Mouse (Mus musculus): ENCODE data around the gene Tspan7. TPM values are rescaled to one million over a fixed set of nuclear protein-coding genes. Genes with fewer than 3 reads are reported as not detected.

Tspan7 gene
- polyA plus RNA-seq, 1 experiment from 2014 or later, result 74.4 TPM

DNA sequence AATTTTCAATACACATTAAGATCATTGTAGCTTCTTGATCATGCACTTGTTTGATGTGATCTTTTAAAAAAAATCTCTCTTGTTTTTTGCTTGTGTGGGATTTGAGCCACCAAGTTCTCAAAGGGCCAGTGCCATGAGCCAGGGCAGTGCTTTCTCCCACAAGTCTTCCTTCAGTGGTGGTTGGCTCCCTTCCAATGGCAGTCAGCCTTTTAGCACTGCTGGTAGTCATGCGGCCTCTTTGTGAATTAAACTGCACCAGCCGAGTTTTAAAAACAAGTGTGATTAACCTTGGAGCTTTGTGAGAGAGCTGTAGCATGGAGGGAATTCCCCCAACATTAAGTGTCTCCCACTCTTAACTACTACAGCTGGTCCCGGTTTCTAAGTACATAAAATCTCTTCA lies 89.6 kb downstream of the Tspan7 start:
- DNase-seq (ENCODE audit: low spot score), result no peak
- H3K9me3 ChIP-seq (ENCODE audit: control insufficient read depth, low read length), result no peaks in the 10 kb centered on the region
- no peaks in the 10 kb centered on the region for H3K27me3 ChIP-seq (ENCODE audit: control insufficient read depth, insufficient read depth, low read length)
- no peak overlapping the region for H3K27ac ChIP-seq (ENCODE audit: low read depth, low read length)
- H3K4me3 ChIP-seq (ENCODE audit: low read depth, low read length), result no peak overlapping the region
- no peak overlapping the region for H3K9ac ChIP-seq (ENCODE audit: low read depth, low read length)
- WGBS, result 56% methylated on average over 3 of the region's 3 CpGs
- no peaks in the 10 kb centered on the region for H3K36me3 ChIP-seq (ENCODE audit: control insufficient read depth, insufficient read depth, low read length)
- H3K4me2 ChIP-seq (replicated peaks; ENCODE audit: low read depth, low read length), result no peak overlapping the region
- no peak for ATAC-seq (ENCODE audit: low FRiP score)
- no peaks in the 10 kb centered on the region for H3K4me1 ChIP-seq (replicated peaks; ENCODE audit: control insufficient read depth, insufficient read depth, low read length)

DNA sequence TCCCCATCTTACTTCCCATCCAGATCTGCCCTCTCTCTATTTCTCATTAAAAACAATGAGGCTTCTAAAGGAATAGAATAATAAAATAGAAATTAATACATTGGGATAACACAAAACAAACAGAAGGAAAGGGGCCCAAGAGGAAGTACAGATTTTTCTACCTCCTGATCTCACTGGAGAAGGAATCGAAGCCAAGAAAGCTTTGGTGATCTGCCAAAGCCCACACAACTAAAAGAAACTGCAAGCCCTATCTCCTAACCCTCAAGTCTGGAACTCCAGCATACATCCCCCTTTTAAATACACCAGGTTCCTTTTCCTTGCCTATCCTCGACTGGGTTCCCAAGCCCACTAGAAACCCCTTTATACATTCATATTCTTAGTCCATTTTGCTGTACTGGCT lies 90.4 kb downstream of the Tspan7 start:
- 83% methylated on average over 2 of the region's 2 CpGs for WGBS
- Histone ChIP-seq H3K4me2 (replicated peaks; ENCODE audit: low read depth, low read length) (no peak overlapping the region), H3K4me3 (ENCODE audit: low read depth, low read length) (no peak overlapping the region), H3K9ac (ENCODE audit: low read depth, low read length) (no peak overlapping the region), H3K27me3 (ENCODE audit: control insufficient read depth, insufficient read depth, low read length) (no peaks in the 10 kb centered on the region), H3K27ac (ENCODE audit: low read depth, low read length) (no peak overlapping the region), H3K4me1 (replicated peaks; ENCODE audit: control insufficient read depth, insufficient read depth, low read length) (no peaks in the 10 kb centered on the region), H3K9me3 (ENCODE audit: control insufficient read depth, low read length) (no peaks in the 10 kb centered on the region), H3K36me3 (ENCODE audit: control insufficient read depth, insufficient read depth, low read length) (no peaks in the 10 kb centered on the region)
- ATAC-seq (ENCODE audit: low FRiP score), result no peak
- DNase-seq (ENCODE audit: low spot score), result no peak

DNA sequence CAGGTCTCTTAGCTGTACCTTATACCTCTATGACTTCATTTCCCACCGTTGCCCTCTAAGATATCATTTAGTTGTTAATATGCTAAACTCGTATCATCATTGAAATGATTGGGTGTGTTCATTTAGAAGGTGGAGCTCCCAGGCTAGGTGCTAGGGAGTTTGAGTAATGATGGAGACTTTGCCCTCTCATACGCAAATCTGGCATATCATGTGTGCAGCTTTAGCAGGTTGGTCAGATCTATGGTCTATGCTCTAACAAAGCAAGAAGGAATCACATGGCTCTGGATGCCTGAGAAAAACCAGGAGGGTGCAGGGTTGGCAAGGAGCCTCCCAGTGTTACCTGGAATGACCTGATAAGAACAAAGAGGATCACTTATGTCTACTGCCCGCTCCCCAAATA lies 91.4 kb downstream of the Tspan7 start:
- no peak overlapping the region for H3K4me3 ChIP-seq (ENCODE audit: low read depth, low read length)
- no peak overlapping the region for H3K27ac ChIP-seq (ENCODE audit: low read depth, low read length)
- H3K27me3 ChIP-seq (ENCODE audit: control insufficient read depth, insufficient read depth, low read length), result no peaks in the 10 kb centered on the region
- H3K9me3 ChIP-seq (ENCODE audit: control insufficient read depth, low read length), result no peaks in the 10 kb centered on the region
- H3K4me1 ChIP-seq (replicated peaks; ENCODE audit: control insufficient read depth, insufficient read depth, low read length), result no peaks in the 10 kb centered on the region
- H3K36me3 ChIP-seq (ENCODE audit: control insufficient read depth, insufficient read depth, low read length), result no peaks in the 10 kb centered on the region
- no peak overlapping the region for H3K9ac ChIP-seq (ENCODE audit: low read depth, low read length)
- no peak overlapping the region for H3K4me2 ChIP-seq (replicated peaks; ENCODE audit: low read depth, low read length)
- ATAC-seq (ENCODE audit: low FRiP score), result no peak
- 90% methylated on average over 4 of the region's 4 CpGs for WGBS
- no peak for DNase-seq (ENCODE audit: low spot score)

DNA sequence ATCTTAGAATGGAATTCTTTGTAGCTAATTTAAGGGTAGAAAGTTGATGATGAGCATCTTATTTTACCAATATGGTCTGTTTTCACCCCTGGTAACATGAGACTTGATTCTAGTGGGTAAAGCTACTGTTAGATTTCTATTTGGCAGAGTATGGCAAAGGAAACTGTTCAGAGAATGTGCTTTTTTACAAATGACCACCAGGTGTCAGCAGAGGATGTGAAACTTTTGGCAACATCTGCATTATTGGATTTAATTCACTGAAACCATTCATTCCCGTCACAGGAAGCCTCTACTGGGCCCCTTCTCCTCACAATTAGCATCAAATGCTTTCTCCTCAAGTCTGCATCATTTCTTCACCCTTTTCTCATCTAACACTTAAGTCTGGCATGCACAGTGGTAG lies 92.4 kb downstream of the Tspan7 start:
- Histone ChIP-seq H3K9me3 (ENCODE audit: control insufficient read depth, low read length) (no peaks in the 10 kb centered on the region), H3K4me1 (replicated peaks; ENCODE audit: control insufficient read depth, insufficient read depth, low read length) (no peaks in the 10 kb centered on the region), H3K27ac (ENCODE audit: low read depth, low read length) (no peak overlapping the region), H3K4me2 (replicated peaks; ENCODE audit: low read depth, low read length) (no peak overlapping the region), H3K36me3 (ENCODE audit: control insufficient read depth, insufficient read depth, low read length) (no peaks in the 10 kb centered on the region), H3K27me3 (ENCODE audit: control insufficient read depth, insufficient read depth, low read length) (no peaks in the 10 kb centered on the region), H3K4me3 (ENCODE audit: low read depth, low read length) (no peak overlapping the region), H3K9ac (ENCODE audit: low read depth, low read length) (no peak overlapping the region)
- WGBS, result 23% methylated on average over 1 of the region's 1 CpGs
- DNase-seq (ENCODE audit: low spot score) (peak; percentile 62), ATAC-seq (ENCODE audit: low FRiP score) (no peak)

DNA sequence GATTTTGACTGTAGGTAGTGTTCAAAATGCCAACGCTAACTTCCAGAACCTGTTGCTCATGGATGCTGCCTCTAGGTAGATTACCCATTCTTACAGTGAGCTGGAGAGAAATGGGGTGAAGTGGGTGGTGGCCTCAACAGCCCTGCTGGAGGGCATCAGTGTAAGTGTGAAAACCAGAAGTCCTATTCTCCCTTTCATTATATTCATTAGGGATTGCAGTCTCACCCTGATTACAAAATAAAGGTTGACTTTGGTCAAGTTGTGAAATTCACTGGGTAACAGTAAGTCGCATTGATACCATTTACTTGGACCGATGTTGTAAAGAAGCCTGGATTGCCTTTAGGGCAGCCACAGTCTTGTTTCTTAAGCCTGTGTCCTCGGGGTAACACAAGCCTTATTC lies 97.8 kb downstream of the Tspan7 start:
- Histone ChIP-seq H3K27ac (ENCODE audit: low read depth, low read length) (no peak overlapping the region), H3K4me1 (replicated peaks; ENCODE audit: control insufficient read depth, insufficient read depth, low read length) (no peaks in the 10 kb centered on the region), H3K36me3 (ENCODE audit: control insufficient read depth, insufficient read depth, low read length) (no peaks in the 10 kb centered on the region), H3K9ac (ENCODE audit: low read depth, low read length) (no peak overlapping the region), H3K4me2 (replicated peaks; ENCODE audit: low read depth, low read length) (no peak overlapping the region), H3K9me3 (ENCODE audit: control insufficient read depth, low read length) (no peaks in the 10 kb centered on the region), H3K27me3 (ENCODE audit: control insufficient read depth, insufficient read depth, low read length) (no peaks in the 10 kb centered on the region), H3K4me3 (ENCODE audit: low read depth, low read length) (no peak overlapping the region)
- WGBS, result 77% methylated on average over 4 of the region's 4 CpGs
- no peak for ATAC-seq (ENCODE audit: low FRiP score)
- DNase-seq (ENCODE audit: low spot score), result no peak

DNA sequence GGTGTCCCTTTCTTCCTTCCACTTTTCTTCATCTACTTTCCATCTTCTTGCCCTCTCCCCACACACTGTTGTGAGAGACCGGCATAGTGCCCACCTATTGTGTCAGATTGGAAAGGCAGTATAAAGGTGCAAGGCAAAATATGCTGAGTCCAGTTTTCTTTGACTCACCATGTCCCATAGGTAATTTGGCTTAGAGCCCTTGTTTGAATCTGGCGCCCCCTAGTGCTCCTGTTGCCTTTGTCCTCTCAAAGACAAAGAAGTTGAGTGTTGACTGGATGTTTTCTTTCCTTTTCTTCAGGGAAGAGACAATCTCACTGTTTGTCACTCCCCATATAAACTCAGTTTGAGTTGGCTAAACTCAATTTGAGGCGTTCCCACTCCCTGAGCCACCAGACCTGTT lies 107.3 kb downstream of the Tspan7 start:
- Histone ChIP-seq H3K4me2 (replicated peaks; ENCODE audit: low read depth, low read length) (no peak overlapping the region), H3K27me3 (ENCODE audit: control insufficient read depth, insufficient read depth, low read length) (no peaks in the 10 kb centered on the region), H3K4me3 (ENCODE audit: low read depth, low read length) (no peak overlapping the region), H3K27ac (ENCODE audit: low read depth, low read length) (no peak overlapping the region), H3K9ac (ENCODE audit: low read depth, low read length) (no peak overlapping the region), H3K4me1 (replicated peaks; ENCODE audit: control insufficient read depth, insufficient read depth, low read length) (no peaks in the 10 kb centered on the region), H3K36me3 (ENCODE audit: control insufficient read depth, insufficient read depth, low read length) (no peaks in the 10 kb centered on the region), H3K9me3 (ENCODE audit: control insufficient read depth, low read length) (no peaks in the 10 kb centered on the region)
- ATAC-seq (ENCODE audit: low FRiP score), result no peak
- 63% methylated on average over 3 of the region's 3 CpGs for WGBS
- no peak for DNase-seq (ENCODE audit: low spot score)

DNA sequence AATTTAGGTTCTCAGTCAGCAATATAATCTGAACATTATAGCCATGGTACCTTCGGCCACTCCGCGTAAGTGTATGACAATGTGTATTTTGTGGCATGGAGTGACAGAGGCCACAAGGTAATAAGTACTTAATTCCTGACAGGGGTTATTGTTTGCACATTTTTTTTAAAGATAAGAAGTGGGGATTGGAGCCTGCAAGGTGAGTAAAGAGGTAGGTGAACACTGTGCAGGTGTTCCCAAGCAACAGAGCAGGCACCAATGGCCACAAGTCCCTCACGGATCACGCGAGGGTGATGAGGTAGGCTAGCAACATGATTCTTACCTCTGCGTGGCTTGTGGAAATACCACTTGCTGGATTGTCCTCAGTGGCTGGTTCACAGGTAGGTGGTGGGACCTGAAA lies 108.6 kb downstream of the Tspan7 start:
- Histone ChIP-seq H3K4me3 (ENCODE audit: low read depth, low read length) (no peak overlapping the region), H3K36me3 (ENCODE audit: control insufficient read depth, insufficient read depth, low read length) (no peaks in the 10 kb centered on the region), H3K27me3 (ENCODE audit: control insufficient read depth, insufficient read depth, low read length) (no peaks in the 10 kb centered on the region), H3K4me2 (replicated peaks; ENCODE audit: low read depth, low read length) (no peak overlapping the region), H3K4me1 (replicated peaks; ENCODE audit: control insufficient read depth, insufficient read depth, low read length) (no peaks in the 10 kb centered on the region), H3K9me3 (ENCODE audit: control insufficient read depth, low read length) (no peaks in the 10 kb centered on the region), H3K9ac (ENCODE audit: low read depth, low read length) (no peak overlapping the region), H3K27ac (ENCODE audit: low read depth, low read length) (no peak overlapping the region)
- 98% methylated on average over 7 of the region's 7 CpGs for WGBS
- ATAC-seq (ENCODE audit: low FRiP score) (no peak), DNase-seq (ENCODE audit: low spot score) (no peak)

DNA sequence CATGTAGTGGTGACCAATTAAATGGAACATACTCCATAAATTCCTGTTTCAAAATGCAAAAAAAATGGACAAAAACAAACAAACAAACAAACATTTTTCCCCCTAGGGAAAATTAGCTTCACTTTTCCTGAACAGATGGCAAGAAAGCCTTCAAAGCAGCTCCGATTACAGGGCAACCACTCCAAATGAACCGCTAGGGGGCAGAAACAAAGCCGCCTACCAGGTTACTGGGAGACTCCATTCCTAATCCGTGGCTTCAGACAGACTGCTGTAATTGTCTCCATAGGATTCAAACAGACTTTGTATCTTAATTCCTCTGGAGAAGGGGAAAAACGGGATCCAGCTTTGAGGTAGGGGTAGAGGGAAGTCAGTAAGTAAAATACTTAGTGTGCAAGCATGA lies 132.2 kb downstream of the Tspan7 start:
- Histone ChIP-seq H3K4me3 (ENCODE audit: low read depth, low read length) (no peak overlapping the region), H3K27ac (ENCODE audit: low read depth, low read length) (no peak overlapping the region), H3K9ac (ENCODE audit: low read depth, low read length) (no peak overlapping the region), H3K36me3 (ENCODE audit: control insufficient read depth, insufficient read depth, low read length) (no peaks in the 10 kb centered on the region), H3K9me3 (ENCODE audit: control insufficient read depth, low read length) (no peaks in the 10 kb centered on the region), H3K4me1 (replicated peaks; ENCODE audit: control insufficient read depth, insufficient read depth, low read length) (no peaks in the 10 kb centered on the region), H3K4me2 (replicated peaks; ENCODE audit: low read depth, low read length) (no peak overlapping the region), H3K27me3 (ENCODE audit: control insufficient read depth, insufficient read depth, low read length) (no peaks in the 10 kb centered on the region)
- DNase-seq (ENCODE audit: low spot score), result peak; percentile 60
- 18% methylated on average over 5 of the region's 5 CpGs for WGBS
- ATAC-seq (ENCODE audit: low FRiP score), result no peak

DNA sequence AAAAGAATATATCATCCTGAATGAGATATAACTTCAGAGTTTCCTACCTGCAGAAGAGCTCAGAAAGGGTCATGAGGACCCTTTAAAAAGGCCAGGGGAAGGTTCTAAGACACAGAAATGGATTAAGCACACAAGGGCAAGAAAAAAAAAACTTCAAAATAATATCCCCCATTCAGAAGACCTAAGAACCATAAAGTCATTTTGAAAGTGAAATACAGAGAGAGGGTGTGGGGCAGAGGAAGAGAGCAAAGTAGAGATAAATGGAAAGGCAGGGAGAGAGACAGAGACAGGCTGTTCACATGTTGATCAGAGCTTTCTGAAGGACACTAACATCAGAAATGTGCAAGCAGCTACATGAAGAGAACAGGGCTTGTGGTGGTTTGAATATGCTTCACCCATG lies 156.1 kb downstream of the Tspan7 start:
- no peak overlapping the region for H3K4me3 ChIP-seq (ENCODE audit: low read depth, low read length)
- H3K27ac ChIP-seq (ENCODE audit: low read depth, low read length), result no peak overlapping the region
- no peaks in the 10 kb centered on the region for H3K9me3 ChIP-seq (ENCODE audit: control insufficient read depth, low read length)
- H3K9ac ChIP-seq (ENCODE audit: low read depth, low read length), result no peak overlapping the region
- H3K4me2 ChIP-seq (replicated peaks; ENCODE audit: low read depth, low read length), result no peak overlapping the region
- ATAC-seq (ENCODE audit: low FRiP score), result no peak
- no peaks in the 10 kb centered on the region for H3K27me3 ChIP-seq (ENCODE audit: control insufficient read depth, insufficient read depth, low read length)
- H3K36me3 ChIP-seq (ENCODE audit: control insufficient read depth, insufficient read depth, low read length), result no peaks in the 10 kb centered on the region
- no peaks in the 10 kb centered on the region for H3K4me1 ChIP-seq (replicated peaks; ENCODE audit: control insufficient read depth, insufficient read depth, low read length)
- no peak for DNase-seq (ENCODE audit: low spot score)
